Mouse (Mus musculus): ENCODE results near the gene Whrn.

DNA sequence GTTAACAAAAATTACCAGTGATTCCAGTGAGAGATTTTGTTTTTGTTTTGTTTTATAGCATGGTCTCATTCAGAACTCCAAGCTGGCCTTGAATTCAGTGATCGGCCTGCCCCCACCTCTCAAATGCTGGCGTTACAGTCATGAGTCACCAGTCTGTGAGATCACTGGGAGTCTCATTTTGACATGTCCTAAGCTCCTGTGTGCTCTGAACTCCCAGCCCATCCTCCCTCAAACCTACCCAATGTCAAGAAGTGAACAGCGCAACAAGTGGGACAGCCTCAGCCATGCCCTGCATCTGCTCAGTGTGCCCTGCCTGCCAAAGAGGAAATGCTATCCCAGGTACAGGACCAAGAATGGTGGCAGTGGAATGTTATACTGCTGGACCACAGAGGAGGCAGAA is 110.5 kb downstream of the Whrn start:
- TF ChIP-seq CTCF (IDR thresholded peaks at IDR 0.05; ENCODE audit: low read depth) (no peak), EP300 (optimal IDR thresholded peaks at IDR 0.05) (no peak)
